Mouse (Mus musculus): ENCODE data around the gene Sap30bp. TPM values are rescaled to one million over a fixed set of nuclear protein-coding genes. Genes with fewer than 3 reads are reported as not detected.
A peak's percentile ranks its signal among the peaks of the same experiment; 100 is the strongest.

Sap30bp gene
- polyA plus RNA-seq, 1 experiment from 2014 or later: 38.9 TPM

- Histone ChIP-seq H3K27ac (ENCODE audit: low read length) (no peak overlapping the region), H3K9ac (replicated peaks; ENCODE audit: low read length) (no peak overlapping the region), H3K4me3 (ENCODE audit: low read length) (no peak overlapping the region), H3K4me1 (ENCODE audit: insufficient read depth, low read length) (no peaks in the 10 kb centered on the region), H3K36me3 (ENCODE audit: insufficient read depth, low read length) (peaks cover 24% of the 10 kb centered on the region), H3K27me3 (ENCODE audit: insufficient read depth, low read length) (no peaks in the 10 kb centered on the region), H3K4me2 (replicated peaks; ENCODE audit: low read depth, low read length) (no peak overlapping the region), H3K9me3 (ENCODE audit: low read length) (no peaks in the 10 kb centered on the region)
- no peak for ATAC-seq (ENCODE audit: low FRiP score, low TSS enrichment)
- WGBS: 44% methylated on average over 6 of the region's 6 CpGs
These were observed 12.8 kb upstream of the Sap30bp start for GRCm38 (mm10) chr11:115920110-115920818.

GRCm38 (mm10) chr11:115921986-115922385, 11.1 kb upstream of the Sap30bp start:
- no peak overlapping the region for H3K9ac ChIP-seq (replicated peaks; ENCODE audit: low read length)
- WGBS: 97% methylated on average over 1 of the region's 1 CpGs
- peaks cover 21% of the 10 kb centered on the region for H3K36me3 ChIP-seq (ENCODE audit: insufficient read depth, low read length)

DNA sequence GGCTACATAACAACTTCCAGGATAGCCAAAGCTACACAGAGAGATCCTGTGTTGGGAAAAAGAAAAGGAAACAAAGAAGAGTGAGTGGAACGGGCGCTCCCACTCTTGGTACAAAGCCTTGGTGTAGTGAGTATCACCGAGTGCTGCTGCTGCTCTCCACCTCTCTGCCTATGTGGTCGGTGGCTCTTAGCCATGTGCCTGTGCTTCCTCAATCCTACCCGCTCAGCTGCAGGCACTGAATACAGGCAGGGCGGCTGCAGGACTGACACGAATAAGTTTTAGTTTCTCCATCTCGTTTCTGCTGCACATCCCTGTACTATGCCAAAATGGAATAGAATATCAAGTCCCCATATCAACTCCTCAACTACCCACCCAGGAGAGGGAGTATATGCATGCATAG, 4.1 kb upstream of the Sap30bp start:
- no peak overlapping the region for H3K4me3 ChIP-seq (ENCODE audit: low read length)
- H3K4me2 ChIP-seq (replicated peaks; ENCODE audit: low read depth, low read length): no peak overlapping the region
- H3K36me3 ChIP-seq (ENCODE audit: insufficient read depth, low read length): peaks cover 10% of the 10 kb centered on the region
- ATAC-seq (ENCODE audit: low FRiP score, low TSS enrichment): no peak
- peaks cover 9% of the 10 kb centered on the region for H3K4me1 ChIP-seq (ENCODE audit: insufficient read depth, low read length)
- 93% methylated on average over 8 of the region's 8 CpGs for WGBS
- H3K27ac ChIP-seq (ENCODE audit: low read length): no peak overlapping the region
- H3K9ac ChIP-seq (replicated peaks; ENCODE audit: low read length): no peak overlapping the region
- H3K27me3 ChIP-seq (ENCODE audit: insufficient read depth, low read length): no peaks in the 10 kb centered on the region
- H3K9me3 ChIP-seq (ENCODE audit: low read length): no peaks in the 10 kb centered on the region

More at GRCm38 (mm10) chr11:115921986-115922385, 11.1 kb upstream of the Sap30bp start:
- Histone ChIP-seq H3K27me3 (ENCODE audit: insufficient read depth, low read length) (no peaks in the 10 kb centered on the region), H3K27ac (ENCODE audit: low read length) (no peak overlapping the region), H3K4me1 (ENCODE audit: insufficient read depth, low read length) (no peaks in the 10 kb centered on the region), H3K4me2 (replicated peaks; ENCODE audit: low read depth, low read length) (no peak overlapping the region), H3K9me3 (ENCODE audit: low read length) (no peaks in the 10 kb centered on the region), H3K4me3 (ENCODE audit: low read length) (no peak overlapping the region)
- ATAC-seq (ENCODE audit: low FRiP score, low TSS enrichment): no peak

- Histone ChIP-seq H3K4me2 (replicated peaks; ENCODE audit: low read depth, low read length) (no peak overlapping the region), H3K9me3 (ENCODE audit: low read length) (no peaks in the 10 kb centered on the region), H3K9ac (replicated peaks; ENCODE audit: low read length) (no peak overlapping the region), H3K27ac (ENCODE audit: low read length) (no peak overlapping the region), H3K27me3 (ENCODE audit: insufficient read depth, low read length) (no peaks in the 10 kb centered on the region), H3K36me3 (ENCODE audit: insufficient read depth, low read length) (peaks cover 6% of the 10 kb centered on the region), H3K4me1 (ENCODE audit: insufficient read depth, low read length) (peaks cover 14% of the 10 kb centered on the region), H3K4me3 (ENCODE audit: low read length) (no peak overlapping the region)
- no peak for ATAC-seq (ENCODE audit: low FRiP score, low TSS enrichment)
- WGBS: 62% methylated on average over 3 of the region's 3 CpGs
These were observed 3.3 kb upstream of the Sap30bp start for GRCm38 (mm10) chr11:115929818-115930217.

DNA sequence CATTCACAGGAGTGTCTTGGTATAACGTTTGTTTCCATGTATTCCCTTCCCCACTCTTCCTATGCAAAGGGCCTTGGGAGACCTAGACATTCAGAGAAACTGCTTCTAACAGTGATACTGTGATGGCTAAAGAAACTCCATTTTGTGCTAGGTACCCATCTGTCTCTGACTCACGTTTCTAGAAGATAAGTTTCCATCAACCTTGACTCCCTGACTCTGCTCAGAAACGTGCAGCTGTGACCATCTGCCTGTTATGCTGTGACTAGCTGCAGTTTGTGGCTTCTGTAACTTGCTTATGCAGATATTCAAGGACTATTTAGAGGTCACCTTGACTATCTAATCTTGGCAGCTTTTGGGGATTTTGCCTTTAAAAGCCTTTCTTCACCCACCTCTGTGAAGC, 1.8 kb upstream of the Sap30bp start:
- 70% methylated on average over 3 of the region's 3 CpGs for WGBS

DNA sequence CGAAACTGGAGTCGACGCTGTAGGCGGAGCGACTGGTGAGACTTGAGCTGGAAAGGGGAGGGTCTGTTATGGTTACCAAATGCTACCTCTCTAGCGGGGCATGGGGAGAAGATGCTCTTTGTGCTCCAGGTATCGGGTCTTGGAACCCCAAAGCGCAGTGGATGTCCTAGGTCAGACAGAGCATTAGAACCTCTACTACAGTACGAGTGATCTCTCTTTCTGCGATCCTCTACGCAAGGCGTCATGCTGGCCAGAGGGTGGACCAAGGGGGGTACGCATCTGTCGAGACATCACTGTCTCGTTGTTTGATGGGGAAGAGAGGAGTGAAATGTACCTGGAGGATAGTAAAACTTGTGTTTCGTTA, 647 bp downstream of the Sap30bp start:
- ATAC-seq (ENCODE audit: low FRiP score, low TSS enrichment): peak; percentile 37; the same call in 1 of the 2 replicates
- under 1% methylated on average over 16 of the region's 16 CpGs for WGBS
- Histone ChIP-seq H3K9me3 (ENCODE audit: low read length) (no peaks in the 10 kb centered on the region), H3K27ac (ENCODE audit: low read length) (no peak overlapping the region), H3K36me3 (ENCODE audit: insufficient read depth, low read length) (peaks cover 11% of the 10 kb centered on the region), H3K4me2 (replicated peaks; ENCODE audit: low read depth, low read length) (peak overlapping the region; percentile 78), H3K4me3 (ENCODE audit: low read length) (peak overlapping the region; percentile 79), H3K27me3 (ENCODE audit: insufficient read depth, low read length) (no peaks in the 10 kb centered on the region), H3K9ac (replicated peaks; ENCODE audit: low read length) (peak overlapping the region; percentile 73), H3K4me1 (ENCODE audit: insufficient read depth, low read length) (peaks cover 14% of the 10 kb centered on the region)

More for the DNA sequence above, 1.8 kb upstream of the Sap30bp start:
- Histone ChIP-seq H3K36me3 (ENCODE audit: insufficient read depth, low read length) (peaks cover 6% of the 10 kb centered on the region), H3K4me2 (replicated peaks; ENCODE audit: low read depth, low read length) (no peak overlapping the region), H3K9me3 (ENCODE audit: low read length) (no peaks in the 10 kb centered on the region), H3K4me3 (ENCODE audit: low read length) (no peak overlapping the region), H3K27ac (ENCODE audit: low read length) (no peak overlapping the region), H3K9ac (replicated peaks; ENCODE audit: low read length) (no peak overlapping the region), H3K27me3 (ENCODE audit: insufficient read depth, low read length) (no peaks in the 10 kb centered on the region), H3K4me1 (ENCODE audit: insufficient read depth, low read length) (peaks cover 14% of the 10 kb centered on the region)
- ATAC-seq (ENCODE audit: low FRiP score, low TSS enrichment): no peak

DNA sequence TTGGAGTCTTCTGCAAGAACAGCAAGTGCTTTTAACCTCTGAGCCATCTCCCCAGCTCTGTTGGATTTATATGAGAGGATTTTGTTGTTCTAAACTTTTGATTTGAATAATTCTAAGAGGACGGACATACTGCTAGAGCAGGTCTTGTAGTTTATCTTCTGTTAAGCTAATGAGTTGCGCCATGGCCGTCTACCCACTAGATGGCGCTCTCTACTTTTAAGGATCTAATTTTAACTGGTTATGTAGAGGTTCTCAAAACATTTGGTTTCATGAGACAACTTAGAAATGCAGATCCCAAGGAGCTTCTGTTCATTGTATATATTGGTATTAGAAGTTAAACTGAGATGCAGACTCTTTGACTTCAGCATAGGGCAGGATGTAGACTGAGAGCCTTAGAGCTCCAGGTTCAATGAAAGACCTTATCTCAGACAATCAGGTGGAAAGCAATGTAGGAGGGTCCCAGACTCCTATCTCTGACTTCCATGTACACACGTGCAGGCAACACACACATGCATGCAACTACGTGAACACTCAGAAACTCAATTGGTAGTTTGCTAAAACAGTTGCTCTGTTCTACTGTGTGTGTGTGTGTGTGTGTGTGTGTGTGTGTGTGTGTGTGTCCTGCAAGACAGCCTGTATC, 6.7 kb downstream of the Sap30bp start:
- no peak overlapping the region for H3K27ac ChIP-seq (ENCODE audit: low read length)
- no peak overlapping the region for H3K4me2 ChIP-seq (replicated peaks; ENCODE audit: low read depth, low read length)
- ATAC-seq (ENCODE audit: low FRiP score, low TSS enrichment): 0 out of 2 replicates have a peak, but pooled peaks have one; percentile 12
- WGBS: 34% methylated on average over 6 of the region's 6 CpGs
- H3K9ac ChIP-seq (replicated peaks; ENCODE audit: low read length): no peak overlapping the region
- no peak overlapping the region for H3K4me3 ChIP-seq (ENCODE audit: low read length)
- no peaks in the 10 kb centered on the region for H3K27me3 ChIP-seq (ENCODE audit: insufficient read depth, low read length)
- peaks cover 31% of the 10 kb centered on the region for H3K36me3 ChIP-seq (ENCODE audit: insufficient read depth, low read length)
- no peaks in the 10 kb centered on the region for H3K4me1 ChIP-seq (ENCODE audit: insufficient read depth, low read length)
- H3K9me3 ChIP-seq (ENCODE audit: low read length): no peaks in the 10 kb centered on the region

GRCm38 (mm10) chr11:115941980-115942379, 8.9 kb downstream of the Sap30bp start:
- no peak overlapping the region for H3K27ac ChIP-seq (ENCODE audit: low read length)
- H3K9ac ChIP-seq (replicated peaks; ENCODE audit: low read length): no peak overlapping the region
- no peak overlapping the region for H3K4me3 ChIP-seq (ENCODE audit: low read length)
- no peak overlapping the region for H3K4me2 ChIP-seq (replicated peaks; ENCODE audit: low read depth, low read length)
- ATAC-seq (ENCODE audit: low FRiP score, low TSS enrichment): no peak
- WGBS: 86% methylated on average over 7 of the region's 7 CpGs
- H3K9me3 ChIP-seq (ENCODE audit: low read length): no peaks in the 10 kb centered on the region
- H3K4me1 ChIP-seq (ENCODE audit: insufficient read depth, low read length): no peaks in the 10 kb centered on the region
- peaks cover 37% of the 10 kb centered on the region for H3K36me3 ChIP-seq (ENCODE audit: insufficient read depth, low read length)
- no peaks in the 10 kb centered on the region for H3K27me3 ChIP-seq (ENCODE audit: insufficient read depth, low read length)

DNA sequence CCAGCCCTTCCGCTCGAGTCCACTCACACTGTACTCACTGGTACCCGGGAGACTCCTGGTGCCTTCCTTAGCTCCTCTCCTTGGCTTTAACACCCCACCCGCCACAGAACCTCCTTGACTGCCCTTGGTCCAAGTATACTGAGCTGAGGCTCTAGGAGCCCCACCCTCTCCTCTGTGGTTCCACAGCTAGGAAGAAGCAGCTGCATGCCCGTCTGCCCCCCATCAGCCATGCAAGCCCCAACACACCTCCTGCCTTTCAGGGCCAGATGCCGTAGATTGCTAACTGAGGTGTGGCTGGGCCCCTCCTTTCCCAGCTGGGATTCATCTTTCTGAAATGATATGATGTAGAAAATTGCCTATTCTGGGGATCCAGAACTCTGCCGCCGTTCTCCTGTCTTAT, 12.2 kb downstream of the Sap30bp start:
- H3K36me3 ChIP-seq (ENCODE audit: insufficient read depth, low read length): peaks cover 28% of the 10 kb centered on the region
- no peaks in the 10 kb centered on the region for H3K9me3 ChIP-seq (ENCODE audit: low read length)
- H3K27me3 ChIP-seq (ENCODE audit: insufficient read depth, low read length): no peaks in the 10 kb centered on the region
- no peak overlapping the region for H3K27ac ChIP-seq (ENCODE audit: low read length)
- WGBS: 93% methylated on average over 8 of the region's 8 CpGs
- H3K4me2 ChIP-seq (replicated peaks; ENCODE audit: low read depth, low read length): no peak overlapping the region
- no peak overlapping the region for H3K4me3 ChIP-seq (ENCODE audit: low read length)
- no peak overlapping the region for H3K9ac ChIP-seq (replicated peaks; ENCODE audit: low read length)
- no peak for ATAC-seq (ENCODE audit: low FRiP score, low TSS enrichment)
- H3K4me1 ChIP-seq (ENCODE audit: insufficient read depth, low read length): no peaks in the 10 kb centered on the region

DNA sequence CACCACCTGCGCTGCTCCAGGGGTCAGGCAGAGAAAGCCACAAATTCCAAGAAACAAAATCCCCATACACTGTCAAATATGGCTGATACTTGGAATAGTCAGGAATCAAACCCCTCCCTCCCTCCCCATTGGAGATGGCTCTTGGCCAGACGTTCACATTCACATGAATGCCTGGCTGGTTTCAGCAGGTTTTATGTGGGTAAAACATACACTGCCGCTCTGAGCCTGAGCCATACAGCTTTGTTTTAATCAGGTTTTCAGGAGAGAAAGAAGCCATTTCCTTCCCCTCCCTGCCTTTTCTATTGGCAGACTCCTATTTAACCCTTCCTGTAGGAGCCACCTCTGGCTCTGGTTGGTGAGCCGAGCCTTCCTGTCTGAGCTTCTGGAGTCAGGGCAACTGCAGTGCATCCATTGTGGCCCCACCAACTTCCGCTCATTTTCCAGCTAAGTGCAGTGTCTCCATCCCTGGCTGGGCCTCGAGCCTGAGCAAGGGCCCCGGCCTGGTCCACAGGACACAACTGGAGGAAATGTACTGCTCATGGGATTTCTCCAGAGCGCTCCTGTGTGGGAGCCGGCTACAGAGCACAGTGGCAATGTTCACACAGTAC, 13.2 kb downstream of the Sap30bp start:
- H3K9me3 ChIP-seq (ENCODE audit: low read length): no peaks in the 10 kb centered on the region
- no peaks in the 10 kb centered on the region for H3K27me3 ChIP-seq (ENCODE audit: insufficient read depth, low read length)
- no peak overlapping the region for H3K4me3 ChIP-seq (ENCODE audit: low read length)
- H3K4me1 ChIP-seq (ENCODE audit: insufficient read depth, low read length): no peaks in the 10 kb centered on the region
- no peak overlapping the region for H3K9ac ChIP-seq (replicated peaks; ENCODE audit: low read length)
- peaks cover 34% of the 10 kb centered on the region for H3K36me3 ChIP-seq (ENCODE audit: insufficient read depth, low read length)
- H3K27ac ChIP-seq (ENCODE audit: low read length): peak overlapping the region; percentile 37; the same call in 1 of the 2 replicates
- no peak for ATAC-seq (ENCODE audit: low FRiP score, low TSS enrichment)
- 79% methylated on average over 9 of the region's 9 CpGs for WGBS
- H3K4me2 ChIP-seq (replicated peaks; ENCODE audit: low read depth, low read length): no peak overlapping the region
